Mouse (Mus musculus): ENCODE results near the gene Tnip1. TPM values are rescaled to one million over a fixed set of nuclear protein-coding genes. Genes with fewer than 3 reads are reported as not detected.
"Not testable (repeated sequence)": the region's sequence is repeated elsewhere in the genome, so short reads cannot be mapped to it uniquely, and the experiment has no call there.

The Tnip1 gene
- total and polyA plus RNA-seq, 3 experiments: 9.6 to 31.9 (median 17.3) TPM

DNA sequence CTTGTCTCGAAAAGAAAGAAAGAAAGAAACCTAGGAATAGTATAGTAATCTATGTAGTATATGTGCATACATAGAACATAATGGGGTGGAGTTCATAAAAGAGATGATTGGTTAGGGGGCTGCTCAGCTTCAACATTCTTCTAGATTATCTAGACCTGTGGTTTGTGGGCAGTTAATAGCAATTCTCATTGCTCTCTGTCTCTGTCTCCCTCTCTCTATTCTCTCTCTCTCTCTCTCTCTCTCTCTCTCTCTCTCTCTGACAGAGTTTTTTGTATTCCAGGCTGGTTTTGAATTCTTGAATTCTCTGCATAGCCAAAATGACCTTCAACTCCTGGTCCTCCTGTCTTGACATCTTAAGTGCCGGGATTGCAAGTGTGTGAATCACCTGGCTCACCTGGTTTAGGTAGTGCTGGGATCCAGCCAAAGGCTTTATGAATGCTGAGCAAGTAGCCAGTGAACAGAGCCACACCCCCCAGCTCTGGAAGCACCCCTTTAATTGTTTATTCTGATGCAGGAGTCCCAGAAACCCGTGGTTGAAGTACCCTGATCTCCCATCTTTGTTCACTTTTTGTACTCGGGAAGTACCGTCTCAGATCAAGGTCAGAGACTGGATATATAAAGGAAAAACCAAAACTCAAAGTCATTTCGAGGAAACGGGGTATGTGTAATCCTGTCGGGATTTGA is 8.8 kb upstream of the Tnip1 start:
- H3K4me1 ChIP-seq (ENCODE audit: insufficient read depth, low read depth, low read length): peaks cover 14% of the 10 kb centered on the region
- H3K9me3 ChIP-seq (replicated peaks): no peaks in the 10 kb centered on the region
- H3K27me3 ChIP-seq (ENCODE audit: insufficient read depth, low read length): peaks cover 4% of the 10 kb centered on the region; the same call in 1 of the 2 replicates

DNA sequence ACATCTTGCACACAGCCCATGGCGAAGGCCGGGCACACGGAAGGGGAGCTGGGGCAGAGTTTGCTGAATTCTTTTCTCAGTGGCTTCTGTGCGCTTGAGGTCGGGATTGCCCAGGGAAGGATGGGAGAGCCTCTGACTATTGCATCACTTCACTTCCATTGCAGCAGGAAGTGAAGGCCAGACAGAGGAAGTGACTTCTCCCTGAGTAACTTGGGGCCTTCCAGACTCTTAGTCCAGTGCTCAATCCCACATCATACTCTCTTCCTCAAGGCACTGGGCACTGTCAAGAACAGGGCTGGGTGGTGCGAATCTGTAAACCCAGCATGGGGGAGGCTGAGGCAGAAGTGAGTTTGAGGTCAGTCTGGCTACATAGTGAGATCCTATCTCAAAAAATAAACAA is 2.5 kb upstream of the Tnip1 start:
- Histone ChIP-seq H3K4me3 (ENCODE audit: low read depth, low read length) (no peak overlapping the region), H3K27me3 (ENCODE audit: insufficient read depth, low read length) (peaks cover 9% of the 10 kb centered on the region; the same call in 1 of the 2 replicates), H3K36me3 (replicated peaks) (no peaks in the 10 kb centered on the region), H3K9me3 (replicated peaks) (no peaks in the 10 kb centered on the region), H3K4me1 (ENCODE audit: insufficient read depth, low read depth, low read length) (peaks cover 18% of the 10 kb centered on the region)
- DNase-seq (ENCODE audit: low spot score) (no peak), ATAC-seq (ENCODE audit: extremely low read depth, insufficient number of reproducible peaks, low FRiP score, poor library complexity, severe bottlenecking) (no peak)
- TF ChIP-seq GATA2 (IDR thresholded peaks at IDR 0.05; ENCODE audit: borderline replicate concordance, low read depth, low read length): no peak
- no peak for TF ChIP-seq POLR2AphosphoS5 (IDR thresholded peaks at IDR 0.05; ENCODE audit: insufficient replicate concordance, low read depth, low read length)
- TF ChIP-seq GATA1 (IDR thresholded peaks at IDR 0.05; ENCODE audit: borderline replicate concordance, low read length): no peak
- TF ChIP-seq TAL1 (conservative IDR thresholded peaks at IDR 0.05; ENCODE audit: low read depth, low read length): no peak
- no peak for TF ChIP-seq CTCF (IDR thresholded peaks at IDR 0.05; ENCODE audit: low read depth, low read length)

More for the DNA sequence above, 8.8 kb upstream of the Tnip1 start:
- ATAC-seq (ENCODE audit: extremely low read depth, insufficient number of reproducible peaks, low FRiP score, poor library complexity, severe bottlenecking): no peak
- TF ChIP-seq CTCF (IDR thresholded peaks at IDR 0.05; ENCODE audit: low read depth, low read length): no peak
- TF ChIP-seq TAL1 (conservative IDR thresholded peaks at IDR 0.05; ENCODE audit: low read depth, low read length): no peak
- TF ChIP-seq GATA1 (IDR thresholded peaks at IDR 0.05; ENCODE audit: borderline replicate concordance, low read length): no peak
- no peak for TF ChIP-seq GATA2 (IDR thresholded peaks at IDR 0.05; ENCODE audit: borderline replicate concordance, low read depth, low read length)
- no peak for TF ChIP-seq POLR2AphosphoS5 (IDR thresholded peaks at IDR 0.05; ENCODE audit: insufficient replicate concordance, low read depth, low read length)
- Histone ChIP-seq H3K36me3 (replicated peaks) (no peaks in the 10 kb centered on the region), H3K4me3 (ENCODE audit: low read depth, low read length) (no peak overlapping the region)
- DNase-seq (ENCODE audit: low spot score): no peak

DNA sequence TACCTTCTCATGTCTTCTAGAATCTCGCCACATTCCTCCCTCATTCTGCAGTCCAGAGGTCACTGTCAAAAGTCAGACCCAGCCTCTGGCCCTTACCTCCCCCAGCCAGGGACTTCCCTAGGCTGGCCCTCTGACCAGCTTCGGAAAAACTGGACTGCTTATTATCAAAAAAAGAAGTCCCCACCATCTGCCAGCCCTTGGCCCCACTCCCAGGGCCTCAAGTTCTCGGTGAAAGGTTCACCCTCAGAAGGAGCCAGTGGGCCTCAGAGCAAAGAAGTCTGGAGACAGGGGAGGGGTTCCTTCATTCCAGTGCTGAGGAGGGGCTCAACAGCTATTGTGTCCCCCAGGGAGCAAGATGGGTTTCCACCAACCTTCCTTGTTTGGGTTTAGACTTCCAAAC is 796 bp downstream of the Tnip1 start:
- no peak for TF ChIP-seq GATA2 (IDR thresholded peaks at IDR 0.05; ENCODE audit: borderline replicate concordance, low read depth, low read length)
- H3K27me3 ChIP-seq (ENCODE audit: insufficient read depth, low read length): peaks cover 9% of the 10 kb centered on the region; the same call in 1 of the 2 replicates
- DNase-seq (ENCODE audit: low spot score) (no peak), ATAC-seq (ENCODE audit: extremely low read depth, insufficient number of reproducible peaks, low FRiP score, poor library complexity, severe bottlenecking) (no peak)
- H3K4me1 ChIP-seq (ENCODE audit: insufficient read depth, low read depth, low read length): peaks cover 47% of the 10 kb centered on the region
- H3K9me3 ChIP-seq (replicated peaks): no peaks in the 10 kb centered on the region
- H3K4me3 ChIP-seq (ENCODE audit: low read depth, low read length): no peak overlapping the region
- H3K36me3 ChIP-seq (replicated peaks): no peaks in the 10 kb centered on the region

DNA sequence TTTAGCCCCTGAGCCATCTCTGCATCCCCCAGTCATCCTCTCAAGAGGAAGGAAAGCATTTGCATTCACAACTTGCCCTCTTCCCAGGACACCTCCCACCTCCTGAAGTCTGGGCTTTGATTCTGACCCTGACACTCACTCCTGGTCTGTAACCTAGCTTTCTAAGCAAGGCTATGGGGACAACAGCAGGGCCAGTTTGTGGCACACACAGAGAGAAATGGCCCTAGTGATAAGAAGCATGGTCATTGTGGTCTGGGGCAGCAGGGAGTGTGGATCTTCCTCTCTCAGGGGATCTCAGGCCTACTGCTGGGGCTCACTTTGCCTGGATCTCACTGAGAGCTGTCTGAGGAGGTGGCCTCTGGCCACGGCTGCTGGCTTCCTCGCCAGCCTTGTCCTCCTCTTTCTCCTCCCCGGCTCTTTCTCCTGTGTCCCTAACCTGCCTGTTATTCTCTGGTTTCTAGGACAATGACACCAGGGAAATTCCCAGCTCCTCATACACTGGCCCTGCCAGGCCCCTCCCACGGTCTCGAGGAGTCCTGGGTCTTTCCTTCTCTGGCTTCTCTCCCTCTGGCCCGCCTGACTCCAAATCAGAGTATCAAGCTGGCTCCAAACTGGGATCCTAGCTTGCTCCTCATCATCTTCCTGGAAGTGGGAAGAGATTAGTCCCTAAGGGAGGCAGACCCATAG is 1.4 kb downstream of the Tnip1 start:
- H3K36me3 ChIP-seq (replicated peaks): no peaks in the 10 kb centered on the region
- ATAC-seq (ENCODE audit: extremely low read depth, insufficient number of reproducible peaks, low FRiP score, poor library complexity, severe bottlenecking): no peak
- no peak overlapping the region for H3K4me3 ChIP-seq (ENCODE audit: low read depth, low read length)
- H3K27me3 ChIP-seq (ENCODE audit: insufficient read depth, low read length): peaks cover 9% of the 10 kb centered on the region; the same call in 1 of the 2 replicates
- DNase-seq (ENCODE audit: low spot score): no peak
- H3K4me1 ChIP-seq (ENCODE audit: insufficient read depth, low read depth, low read length): peaks cover 53% of the 10 kb centered on the region
- H3K9me3 ChIP-seq (replicated peaks): no peaks in the 10 kb centered on the region
- TF ChIP-seq GATA1 (IDR thresholded peaks at IDR 0.05; ENCODE audit: borderline replicate concordance, low read length) (no peak), POLR2AphosphoS5 (IDR thresholded peaks at IDR 0.05; ENCODE audit: insufficient replicate concordance, low read depth, low read length) (no peak), TAL1 (conservative IDR thresholded peaks at IDR 0.05; ENCODE audit: low read depth, low read length) (no peak)

DNA sequence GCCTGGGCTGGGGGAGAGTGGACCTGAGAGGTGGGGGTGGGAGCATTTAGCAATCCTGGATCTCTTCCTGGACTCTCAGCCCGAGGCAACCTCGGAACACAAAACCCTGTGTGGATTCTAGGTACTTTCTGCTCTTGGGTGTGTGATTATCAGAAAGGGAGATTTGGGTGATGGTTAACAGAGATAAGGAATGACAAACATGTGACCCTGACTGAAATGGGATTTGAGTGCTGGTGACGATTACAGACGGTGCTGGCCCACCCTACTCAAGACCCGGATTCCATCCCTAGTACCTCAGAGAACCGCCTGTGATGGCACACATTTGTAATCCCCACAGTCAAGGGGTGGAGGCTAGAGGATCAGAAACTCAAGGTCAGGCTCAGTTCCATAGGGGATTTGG is 2.5 kb downstream of the Tnip1 start:
- DNase-seq (ENCODE audit: low spot score): no peak
- Histone ChIP-seq H3K27me3 (ENCODE audit: insufficient read depth, low read length) (peaks cover 9% of the 10 kb centered on the region; the same call in 1 of the 2 replicates), H3K36me3 (replicated peaks) (no peaks in the 10 kb centered on the region), H3K4me1 (ENCODE audit: insufficient read depth, low read depth, low read length) (peaks cover 54% of the 10 kb centered on the region), H3K9me3 (replicated peaks) (no peaks in the 10 kb centered on the region), H3K4me3 (ENCODE audit: low read depth, low read length) (no peak overlapping the region)
- no peak for TF ChIP-seq GATA2 (IDR thresholded peaks at IDR 0.05; ENCODE audit: borderline replicate concordance, low read depth, low read length)
- TF ChIP-seq CTCF (IDR thresholded peaks at IDR 0.05; ENCODE audit: low read depth, low read length): no peak
- TF ChIP-seq TAL1 (conservative IDR thresholded peaks at IDR 0.05; ENCODE audit: low read depth, low read length): no peak
- no peak for TF ChIP-seq POLR2AphosphoS5 (IDR thresholded peaks at IDR 0.05; ENCODE audit: insufficient replicate concordance, low read depth, low read length)
- TF ChIP-seq GATA1 (IDR thresholded peaks at IDR 0.05; ENCODE audit: borderline replicate concordance, low read length): no peak
- ATAC-seq (ENCODE audit: extremely low read depth, insufficient number of reproducible peaks, low FRiP score, poor library complexity, severe bottlenecking): no peak

DNA sequence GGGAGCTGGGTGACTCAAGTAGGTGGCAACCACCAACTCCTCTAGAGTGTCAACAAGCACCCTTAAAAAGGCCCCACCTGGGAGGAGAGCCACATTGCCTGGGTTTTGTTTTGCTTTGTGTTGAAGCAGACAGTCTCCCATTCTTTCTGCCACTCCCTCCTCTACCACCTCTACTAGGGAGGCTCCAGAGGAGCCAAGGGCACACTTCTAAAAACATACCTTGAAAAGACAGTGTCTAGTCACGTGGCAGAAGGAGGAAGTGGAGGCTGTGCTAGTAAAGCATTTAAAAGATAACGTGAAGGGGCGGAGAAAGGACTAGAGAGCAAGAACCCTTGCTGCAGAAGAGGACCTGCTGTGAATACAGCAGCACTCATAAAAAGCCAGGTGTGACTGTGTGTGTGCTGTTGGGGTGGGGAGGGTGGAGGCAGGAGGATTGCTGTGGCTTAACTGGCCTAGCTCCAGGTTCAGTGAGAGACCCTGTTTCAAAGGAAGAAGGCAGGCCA is 4.1 kb downstream of the Tnip1 start:
- DNase-seq (ENCODE audit: low spot score) (peak; percentile 47), ATAC-seq (ENCODE audit: extremely low read depth, insufficient number of reproducible peaks, low FRiP score, poor library complexity, severe bottlenecking) (peak; percentile 38)
- Histone ChIP-seq H3K36me3 (replicated peaks) (peaks cover 6% of the 10 kb centered on the region), H3K4me3 (ENCODE audit: low read depth, low read length) (peak overlapping the region; percentile 44; the same call in 1 of the 2 replicates), H3K27me3 (ENCODE audit: insufficient read depth, low read length) (peaks cover 9% of the 10 kb centered on the region; the same call in 1 of the 2 replicates), H3K9me3 (replicated peaks) (no peaks in the 10 kb centered on the region), H3K4me1 (ENCODE audit: insufficient read depth, low read depth, low read length) (peaks cover 61% of the 10 kb centered on the region)
- TF ChIP-seq CTCF (IDR thresholded peaks at IDR 0.05; ENCODE audit: low read depth, low read length): no peak
- TF ChIP-seq TAL1 (conservative IDR thresholded peaks at IDR 0.05; ENCODE audit: low read depth, low read length): no peak
- TF ChIP-seq POLR2AphosphoS5 (IDR thresholded peaks at IDR 0.05; ENCODE audit: insufficient replicate concordance, low read depth, low read length): no peak
- no peak for TF ChIP-seq GATA1 (IDR thresholded peaks at IDR 0.05; ENCODE audit: borderline replicate concordance, low read length)
- TF ChIP-seq GATA2 (IDR thresholded peaks at IDR 0.05; ENCODE audit: borderline replicate concordance, low read depth, low read length): no peak

DNA sequence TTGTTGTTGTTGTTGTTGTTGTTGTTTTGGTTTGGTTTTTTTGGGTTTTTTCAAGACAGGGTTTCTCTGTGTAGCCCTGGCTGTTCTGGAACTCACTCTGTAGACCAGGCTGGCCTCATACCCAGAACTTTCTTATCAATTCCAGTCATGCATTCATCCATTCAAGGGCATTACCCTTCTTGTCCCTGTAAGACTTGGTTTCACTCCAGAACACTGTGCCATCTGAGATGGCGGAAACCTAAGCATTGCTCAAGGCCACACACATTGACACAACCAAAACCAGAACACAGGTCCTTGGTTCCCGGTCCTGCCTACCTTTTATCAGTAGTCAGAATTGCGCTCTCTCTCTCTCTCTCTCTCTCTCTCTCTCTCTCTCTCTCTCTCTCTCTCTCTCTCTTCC is 5.0 kb downstream of the Tnip1 start:
- DNase-seq (ENCODE audit: low spot score); H3K36me3 ChIP-seq (replicated peaks); H3K27me3 ChIP-seq (ENCODE audit: insufficient read depth, low read length); H3K4me3 ChIP-seq (ENCODE audit: low read depth, low read length); H3K9me3 ChIP-seq (replicated peaks); ATAC-seq (ENCODE audit: extremely low read depth, insufficient number of reproducible peaks, low FRiP score, poor library complexity, severe bottlenecking): not testable (repeated sequence)
- H3K4me1 ChIP-seq (ENCODE audit: insufficient read depth, low read depth, low read length): peaks cover 56% of the 10 kb centered on the region

All from G1E (cell line).